Mouse (Mus musculus) lung, adult 2 months (tissue): ENCODE results near the gene Fdps.

Experiments used
- CTCF ChIP-seq: fragments of 200-500 bp; IDR thresholded peaks from 2 replicates; pipeline ENCODE4 v1.5.1; 2011; ENCODE audit warnings: mild to moderate bottlenecking, low read length, control low read depth; ENCODE audit not compliant: insufficient read depth
- POLR2A ChIP-seq: fragments of 200-500 bp; IDR thresholded peaks from 2 replicates; pipeline ENCODE4 v1.6.1; 2011; ENCODE audit warnings: low read depth, mild to moderate bottlenecking, control low read depth, low read length, borderline replicate concordance; ENCODE audit errors: extremely low read depth

- no peak for TF ChIP-seq CTCF
- TF ChIP-seq POLR2A = no peak
Observed at GRCm38 (mm10) chr3:89144821-89145220, 43.1 kb upstream of the Fdps start.
